Mouse (Mus musculus) adrenal gland, postnatal 4 days (tissue): Measurements from ENCODE around the gene Ldhal6b. TPM values are rescaled to one million over a fixed set of nuclear protein-coding genes. Genes with fewer than 3 reads are reported as not detected.

Source experiments
- microRNA-seq: library from miRNA; unstranded; fragments of <30 nt; microRNA quantifications from one replicate; pipeline ENCODE4 v1.2.0, GENCODE M21; 2021
- total RNA-seq, 2 experiments: library from RNA; stranded (reverse); gene quantifications; 2 replicates each; pipeline ENCODE4 v1.2.3; 2021

Ldhal6b gene
- total RNA-seq, 2 experiments from 2014 or later, result 1.6 to 2.4 TPM

Small RNA genes lying within 50 kb of the gene (microRNA-seq; reads per million reads assigned to microRNA genes)
- gene Gm22475, result not detected

Other genes with a start within 250 kb of the Ldhal6b start
- gene Tmem242, start 21.5 kb upstream of the Ldhal6b start, total RNA-seq, result 100 to 1,000 TPM; 113 to 116 TPM
- 1 to 10 TPM; 7.6 to 8.2 TPM for gene Zdhhc14, start 73.8 kb upstream of the Ldhal6b start, total RNA-seq